Mouse (Mus musculus): ENCODE measurements around the gene Atcay.

Gene Atcay

GRCm38 (mm10) chr10:81230438-81231332, at the start of gene Atcay:
Gene Atcay (minus strand): TSS chr10:81230833.
- DNase-seq (ENCODE audit: low read depth, low spot score) = peak; percentile 62

GRCm38 (mm10) chr10:81279496-81279895, 48.9 kb upstream of the Atcay start:
- peak; percentile 80 for DNase-seq (ENCODE audit: low read depth, low spot score)

GRCm38 (mm10) chr10:81277676-81278075, 47.0 kb upstream of the Atcay start:
- no peak for DNase-seq (ENCODE audit: low read depth, low spot score)

GRCm38 (mm10) chr10:81273842-81274241, 43.2 kb upstream of the Atcay start:
- no peak for DNase-seq (ENCODE audit: low read depth, low spot score)

- no peak for DNase-seq (ENCODE audit: low read depth, low spot score)
Observed at GRCm38 (mm10) chr10:81272356-81272755, 41.7 kb upstream of the Atcay start.

- DNase-seq (ENCODE audit: low read depth, low spot score) = no peak
Observed at GRCm38 (mm10) chr10:81268643-81269412, 38.2 kb upstream of the Atcay start.

GRCm38 (mm10) chr10:81268056-81268455, 37.4 kb upstream of the Atcay start:
- peak; percentile 89 for DNase-seq (ENCODE audit: low read depth, low spot score)

- peak; percentile 96 for DNase-seq (ENCODE audit: low read depth, low spot score)
Observed at GRCm38 (mm10) chr10:81266211-81267105, 35.8 kb upstream of the Atcay start, which contains the start of the genes Mrpl54 and Apba3. Gene Mrpl54 (minus strand): TSS chr10:81266934. Gene Apba3 (plus strand): TSS chr10:81266960.

- no peak for DNase-seq (ENCODE audit: low read depth, low spot score)
Observed at GRCm38 (mm10) chr10:81265540-81265939, 34.9 kb upstream of the Atcay start.

GRCm38 (mm10) chr10:81261025-81261424, 30.4 kb upstream of the Atcay start:
- DNase-seq (ENCODE audit: low read depth, low spot score) = no peak

GRCm38 (mm10) chr10:81259225-81259884, 28.7 kb upstream of the Atcay start:
- no peak for DNase-seq (ENCODE audit: low read depth, low spot score)

GRCm38 (mm10) chr10:81257158-81258039, 26.8 kb upstream of the Atcay start:
- DNase-seq (ENCODE audit: low read depth, low spot score) = no peak

- no peak for DNase-seq (ENCODE audit: low read depth, low spot score)
Observed at GRCm38 (mm10) chr10:81254886-81255285, 24.3 kb upstream of the Atcay start.

GRCm38 (mm10) chr10:81252424-81253419, 22.1 kb upstream of the Atcay start, which contains the start of gene Matk:
Gene Matk (plus strand): TSS chr10:81252935.
- DNase-seq (ENCODE audit: low read depth, low spot score) = peak; percentile 51

- DNase-seq (ENCODE audit: low read depth, low spot score) = no peak
Observed at GRCm38 (mm10) chr10:81249442-81249841, 18.8 kb upstream of the Atcay start.

- no peak for DNase-seq (ENCODE audit: low read depth, low spot score)
Observed at GRCm38 (mm10) chr10:81247804-81248203, 17.2 kb upstream of the Atcay start.

- DNase-seq (ENCODE audit: low read depth, low spot score) = no peak
Observed at GRCm38 (mm10) chr10:81245166-81245565, 14.5 kb upstream of the Atcay start.

- peak; percentile 64 for DNase-seq (ENCODE audit: low read depth, low spot score)
Observed at GRCm38 (mm10) chr10:81244595-81244994, 14.0 kb upstream of the Atcay start.

GRCm38 (mm10) chr10:81244146-81244545, 13.5 kb upstream of the Atcay start:
- no peak for DNase-seq (ENCODE audit: low read depth, low spot score)
